Mouse (Mus musculus) embryo, embryonic 11 days (tissue): ENCODE measurements around the gene Rhob.

Source experiments
- DNase-seq: peaks from one replicate; pipeline ENCODE4 v3.0.0-alpha.2; 2015

The Rhob gene

GRCm38 (mm10) chr12:8502546-8502945, 2.7 kb upstream of the Rhob start:
- peak; percentile 85 for DNase-seq

- no peak for DNase-seq
Measured at GRCm38 (mm10) chr12:8501571-8502305, 1.9 kb upstream of the Rhob start.

GRCm38 (mm10) chr12:8500597-8501570, 1.1 kb upstream of the Rhob start:
- no peak for DNase-seq

GRCm38 (mm10) chr12:8499001-8499870, 573 bp downstream of the Rhob start:
- peak; percentile 74 for DNase-seq

- DNase-seq: peak; percentile 69
Measured at GRCm38 (mm10) chr12:8498591-8499000, 1.2 kb downstream of the Rhob start.

- DNase-seq: no peak
Measured at GRCm38 (mm10) chr12:8498148-8498571, 1.6 kb downstream of the Rhob start.

GRCm38 (mm10) chr12:8497314-8497706, 2.5 kb downstream of the Rhob start:
- DNase-seq: no peak

GRCm38 (mm10) chr12:8496679-8497313, 3.0 kb downstream of the Rhob start:
- DNase-seq: no peak

- DNase-seq: peak; percentile 61
Measured at GRCm38 (mm10) chr12:8495881-8496678, 3.7 kb downstream of the Rhob start.

- DNase-seq: no peak
Measured at GRCm38 (mm10) chr12:8494675-8495074, 5.1 kb downstream of the Rhob start.

GRCm38 (mm10) chr12:8493386-8493785, 6.4 kb downstream of the Rhob start:
- no peak for DNase-seq

- DNase-seq: no peak
Measured at GRCm38 (mm10) chr12:8489098-8489497, 10.7 kb downstream of the Rhob start.

GRCm38 (mm10) chr12:8488652-8488980, 11.2 kb downstream of the Rhob start:
- DNase-seq: no peak

GRCm38 (mm10) chr12:8487959-8488651, 11.7 kb downstream of the Rhob start:
- DNase-seq: no peak

GRCm38 (mm10) chr12:8487281-8487680, 12.5 kb downstream of the Rhob start:
- DNase-seq: no peak

GRCm38 (mm10) chr12:8485247-8485646, 14.6 kb downstream of the Rhob start:
- no peak for DNase-seq

- no peak for DNase-seq
Measured at GRCm38 (mm10) chr12:8482169-8482568, 17.6 kb downstream of the Rhob start.

GRCm38 (mm10) chr12:8474836-8475387, 24.9 kb downstream of the Rhob start:
- DNase-seq: no peak

- DNase-seq: no peak
Measured at GRCm38 (mm10) chr12:8472591-8473358, 27.0 kb downstream of the Rhob start.

GRCm38 (mm10) chr12:8472051-8472450, 27.8 kb downstream of the Rhob start:
- no peak for DNase-seq
